Mouse (Mus musculus): ENCODE data around the gene Hcn3. TPM values are rescaled to one million over a fixed set of nuclear protein-coding genes. Genes with fewer than 3 reads are reported as not detected.

Hcn3 gene
- polyA plus RNA-seq, 1 experiment: 0.10 TPM

GRCm38 (mm10) chr3:89108146-89108545 is 51.9 kb downstream of the Hcn3 start:
- Histone ChIP-seq H3K4me3 (no peak overlapping the region), H3K27me3 (ENCODE audit: control insufficient read depth, insufficient read depth, insufficient read length) (no peaks in the 10 kb centered on the region), H3K4me2 (ENCODE audit: low read depth) (no peak overlapping the region), H3K79me2 (ENCODE audit: control insufficient read depth, insufficient read depth) (no peaks in the 10 kb centered on the region), H3ac (ENCODE audit: control insufficient read depth, insufficient read length) (no peak overlapping the region), H3K36me3 (ENCODE audit: control insufficient read depth, insufficient read depth) (no peaks in the 10 kb centered on the region)
- no peak for TF ChIP-seq MYOD1 (IDR thresholded peaks at IDR 0.05; ENCODE audit: control insufficient read depth in 1 of 3, insufficient read length in 2 of 3, low read depth in 2 of 3)
- TF ChIP-seq POLR2AphosphoS2 (IDR thresholded peaks at IDR 0.05; ENCODE audit: insufficient read length, low read depth): no peak
- TF ChIP-seq TCF3 (IDR thresholded peaks at IDR 0.05; ENCODE audit: insufficient read length, low read depth): no peak
- TF ChIP-seq CEBPB (IDR thresholded peaks at IDR 0.05; ENCODE audit: insufficient read depth, poor library complexity, severe bottlenecking): no peak
- TF ChIP-seq USF1 (IDR thresholded peaks at IDR 0.05; ENCODE audit: low read depth): no peak
- no peak for TF ChIP-seq SRF (IDR thresholded peaks at IDR 0.05; ENCODE audit: control insufficient read depth, insufficient read length, low read depth)
- TF ChIP-seq REST (IDR thresholded peaks at IDR 0.05; ENCODE audit: insufficient read depth, insufficient read length): no peak
- TF ChIP-seq MYOG (IDR thresholded peaks at IDR 0.05; ENCODE audit: control insufficient read depth in 1 of 3, insufficient read depth in 1 of 3, insufficient read length in 2 of 3, low read depth in 2 of 3): no peak
- no peak for TF ChIP-seq TCF12 (IDR thresholded peaks at IDR 0.05; ENCODE audit: insufficient read depth, poor library complexity, severe bottlenecking)
- no peak for TF ChIP-seq E2F4 (IDR thresholded peaks at IDR 0.05; ENCODE audit: insufficient read depth)
- TF ChIP-seq POLR2A (IDR thresholded peaks at IDR 0.05; ENCODE audit: insufficient read length, low read depth): no peak
- no peak for TF ChIP-seq MAX (IDR thresholded peaks at IDR 0.05; ENCODE audit: low read depth)

- no peak overlapping the region for H3ac ChIP-seq (ENCODE audit: control insufficient read depth, insufficient read length)
- TF ChIP-seq MYOG (IDR thresholded peaks at IDR 0.05; ENCODE audit: control insufficient read depth in 1 of 3, insufficient read depth in 1 of 3, insufficient read length in 2 of 3, low read depth in 2 of 3) (no peak), CEBPB (IDR thresholded peaks at IDR 0.05; ENCODE audit: insufficient read depth, poor library complexity, severe bottlenecking) (no peak), MYOD1 (IDR thresholded peaks at IDR 0.05; ENCODE audit: control insufficient read depth in 1 of 3, insufficient read length in 2 of 3, low read depth in 2 of 3) (no peak), POLR2AphosphoS2 (IDR thresholded peaks at IDR 0.05; ENCODE audit: insufficient read length, low read depth) (no peak), POLR2A (IDR thresholded peaks at IDR 0.05; ENCODE audit: insufficient read length, low read depth) (no peak), USF1 (IDR thresholded peaks at IDR 0.05; ENCODE audit: low read depth) (no peak), MAX (IDR thresholded peaks at IDR 0.05; ENCODE audit: low read depth) (no peak), SRF (IDR thresholded peaks at IDR 0.05; ENCODE audit: control insufficient read depth, insufficient read length, low read depth) (no peak), E2F4 (IDR thresholded peaks at IDR 0.05; ENCODE audit: insufficient read depth) (no peak)
- no peak overlapping the region for H3K4me3 ChIP-seq
- H3K79me2 ChIP-seq (ENCODE audit: control insufficient read depth, insufficient read depth): no peaks in the 10 kb centered on the region
- no peaks in the 10 kb centered on the region for H3K36me3 ChIP-seq (ENCODE audit: control insufficient read depth, insufficient read depth)
- H3K4me2 ChIP-seq (ENCODE audit: low read depth): no peak overlapping the region
- H3K27me3 ChIP-seq (ENCODE audit: control insufficient read depth, insufficient read depth, insufficient read length): no peaks in the 10 kb centered on the region
These were observed 52.5 kb downstream of the Hcn3 start for GRCm38 (mm10) chr3:89107545-89107944.

- Histone ChIP-seq H3K79me2 (ENCODE audit: control insufficient read depth, insufficient read depth) (no peaks in the 10 kb centered on the region), H3K4me2 (ENCODE audit: low read depth) (no peak overlapping the region), H3ac (ENCODE audit: control insufficient read depth, insufficient read length) (no peak overlapping the region), H3K27me3 (ENCODE audit: control insufficient read depth, insufficient read depth, insufficient read length) (no peaks in the 10 kb centered on the region), H3K4me3 (no peak overlapping the region), H3K36me3 (ENCODE audit: control insufficient read depth, insufficient read depth) (no peaks in the 10 kb centered on the region)
- TF ChIP-seq TCF12 (IDR thresholded peaks at IDR 0.05; ENCODE audit: insufficient read depth, poor library complexity, severe bottlenecking): no peak
- no peak for TF ChIP-seq POLR2A (IDR thresholded peaks at IDR 0.05; ENCODE audit: insufficient read length, low read depth)
- TF ChIP-seq POLR2AphosphoS2 (IDR thresholded peaks at IDR 0.05; ENCODE audit: insufficient read length, low read depth): no peak
- TF ChIP-seq MYOD1 (IDR thresholded peaks at IDR 0.05; ENCODE audit: control insufficient read depth in 1 of 3, insufficient read length in 2 of 3, low read depth in 2 of 3): no peak
- no peak for TF ChIP-seq MAX (IDR thresholded peaks at IDR 0.05; ENCODE audit: low read depth)
- TF ChIP-seq USF1 (IDR thresholded peaks at IDR 0.05; ENCODE audit: low read depth): no peak
These were observed 53.1 kb downstream of the Hcn3 start for GRCm38 (mm10) chr3:89106881-89107280.

- H3K27me3 ChIP-seq (ENCODE audit: control insufficient read depth, insufficient read depth, insufficient read length): no peaks in the 10 kb centered on the region
- TF ChIP-seq POLR2A (IDR thresholded peaks at IDR 0.05; ENCODE audit: insufficient read length, low read depth): no peak
- no peak for TF ChIP-seq TCF3 (IDR thresholded peaks at IDR 0.05; ENCODE audit: insufficient read length, low read depth)
- no peak for TF ChIP-seq MAX (IDR thresholded peaks at IDR 0.05; ENCODE audit: low read depth)
- TF ChIP-seq CEBPB (IDR thresholded peaks at IDR 0.05; ENCODE audit: insufficient read depth, poor library complexity, severe bottlenecking): no peak
- TF ChIP-seq MYOD1 (IDR thresholded peaks at IDR 0.05; ENCODE audit: control insufficient read depth in 1 of 3, insufficient read length in 2 of 3, low read depth in 2 of 3): no peak
- TF ChIP-seq TCF12 (IDR thresholded peaks at IDR 0.05; ENCODE audit: insufficient read depth, poor library complexity, severe bottlenecking): no peak
- no peak for TF ChIP-seq MYOG (IDR thresholded peaks at IDR 0.05; ENCODE audit: control insufficient read depth in 1 of 3, insufficient read depth in 1 of 3, insufficient read length in 2 of 3, low read depth in 2 of 3)
- no peak for TF ChIP-seq E2F4 (IDR thresholded peaks at IDR 0.05; ENCODE audit: insufficient read depth)
- TF ChIP-seq USF1 (IDR thresholded peaks at IDR 0.05; ENCODE audit: low read depth): no peak
- TF ChIP-seq POLR2AphosphoS2 (IDR thresholded peaks at IDR 0.05; ENCODE audit: insufficient read length, low read depth): no peak
- no peak for TF ChIP-seq SRF (IDR thresholded peaks at IDR 0.05; ENCODE audit: control insufficient read depth, insufficient read length, low read depth)
- TF ChIP-seq REST (IDR thresholded peaks at IDR 0.05; ENCODE audit: insufficient read depth, insufficient read length): no peak
- no peak overlapping the region for H3K4me2 ChIP-seq (ENCODE audit: low read depth)
- no peak overlapping the region for H3ac ChIP-seq (ENCODE audit: control insufficient read depth, insufficient read length)
- peaks cover 35% of the 10 kb centered on the region for H3K79me2 ChIP-seq (ENCODE audit: control insufficient read depth, insufficient read depth)
- H3K36me3 ChIP-seq (ENCODE audit: control insufficient read depth, insufficient read depth): peaks cover 10% of the 10 kb centered on the region
- H3K4me3 ChIP-seq: no peak overlapping the region
These were observed 56.8 kb downstream of the Hcn3 start for GRCm38 (mm10) chr3:89103291-89103595.
